In genomic region chr16:18234671-18235388, GRCm38 (mm10) we compare ENCODE assay signal across 8 mouse cellular contexts. TPM values are rescaled to one million over a fixed set of nuclear protein-coding genes. Genes with fewer than 3 reads are reported as not detected.
DNase-seq lines count a peak whose midpoint lies in the region; ATAC-seq and TF ChIP-seq lines count a peak whose summit lies in the region.

Gene Zdhhc8 (minus strand): TSS chr16:18235136.

- H3K27ac ChIP-seq in kidney, adult 2 months (ENCODE audit: insufficient read depth, low read depth, low read length), result peak within 1 kb of the TSS; percentile 79
- peak within 1 kb of the TSS; percentile 86 for H3K27ac ChIP-seq in limb, embryonic 13.5 days
- peak within 1 kb of the TSS; percentile 91 for H3K27ac ChIP-seq in midbrain, embryonic 12.5 days (replicated peaks)
- H3K27ac ChIP-seq in small intestine, adult 2 months (ENCODE audit: insufficient read depth, low read depth, low read length), result peak within 1 kb of the TSS; percentile 21; the same call in 1 of the 2 replicates

- DNase-seq in left cerebral cortex, adult 18-20 months (ENCODE audit: low spot score in 2 of 2), result peak; percentile 78 to 86
- no peak for DNase-seq in left cerebral cortex, adult 11 months (ENCODE audit: low spot score)
- peak; percentile 57 for DNase-seq in embryo, embryonic 11.5 days (ENCODE audit: low read depth, low spot score)
- DNase-seq in heart, adult 18-20 months, result peak in 1 of 2 experiments; percentile 86
- DNase-seq in kidney, adult 2 months, result peak; percentile 82

- 2% methylated on average over 77 of the region's 79 CpGs for WGBS in kidney, adult 2 months
- WGBS in limb, embryonic 13.5 days, result under 1% methylated on average over 69 of the region's 79 CpGs
- WGBS in midbrain, embryonic 12.5 days, result under 1% methylated on average over 54 of the region's 79 CpGs
- WGBS in small intestine, adult 2 months, result under 1% methylated on average over 78 of the region's 79 CpGs

- ATAC-seq in limb, embryonic 13.5 days (ENCODE audit: low FRiP score, low read depth), result peak; percentile 88
- peak; percentile 76 for ATAC-seq in midbrain, embryonic 12.5 days (ENCODE audit: low FRiP score, low read depth)

- no peak for TF ChIP-seq CTCF in kidney, adult 2 months (conservative IDR thresholded peaks at IDR 0.05; ENCODE audit: insufficient read depth, insufficient read length, low read depth, low read length)
- TF ChIP-seq CTCF in small intestine, adult 2 months (IDR thresholded peaks at IDR 0.05; ENCODE audit: extremely low read depth, insufficient read length, insufficient replicate concordance, low read depth, low read length), result no peak

- H3K4me1 ChIP-seq in kidney, adult 2 months (ENCODE audit: control insufficient read depth, insufficient read depth, low read length), result peaks cover 10% of the 10 kb centered on the region; the same call in 1 of the 2 replicates
- peaks cover 37% of the 10 kb centered on the region for H3K4me1 ChIP-seq in limb, embryonic 13.5 days
- H3K4me1 ChIP-seq in midbrain, embryonic 12.5 days, result peaks cover 31% of the 10 kb centered on the region
- H3K4me1 ChIP-seq in small intestine, adult 2 months (ENCODE audit: control insufficient read depth, insufficient read depth, insufficient read length, low read length), result no peaks in the 10 kb centered on the region

- H3K4me3 ChIP-seq in kidney, adult 2 months (ENCODE audit: insufficient read depth, low read depth, low read length), result peak within 1 kb of the TSS; percentile 77
- H3K4me3 ChIP-seq in limb, embryonic 13.5 days, result peak within 1 kb of the TSS; percentile 70
- H3K4me3 ChIP-seq in midbrain, embryonic 12.5 days, result peak within 1 kb of the TSS; percentile 79
- peak within 1 kb of the TSS; percentile 64 for H3K4me3 ChIP-seq in small intestine, adult 2 months (ENCODE audit: low read depth, low read length)

- H3K4me2 ChIP-seq in limb, embryonic 13.5 days (replicated peaks), result peak within 1 kb of the TSS; percentile 93
- peak within 1 kb of the TSS; percentile 68 for H3K4me2 ChIP-seq in midbrain, embryonic 12.5 days (replicated peaks)

- H3K9me3 ChIP-seq in limb, embryonic 13.5 days, result no peaks in the 10 kb centered on the region
- no peaks in the 10 kb centered on the region for H3K9me3 ChIP-seq in midbrain, embryonic 12.5 days

- no peaks in the 10 kb centered on the region for H3K27me3 ChIP-seq in kidney, adult 2 months (replicated peaks; ENCODE audit: control insufficient read depth, insufficient read depth, low read length)
- no peaks in the 10 kb centered on the region for H3K27me3 ChIP-seq in limb, embryonic 13.5 days
- H3K27me3 ChIP-seq in midbrain, embryonic 12.5 days, result no peaks in the 10 kb centered on the region
- H3K27me3 ChIP-seq in small intestine, adult 2 months (ENCODE audit: control insufficient read depth, insufficient read depth, low read length), result no peaks in the 10 kb centered on the region

- no peaks in the 10 kb centered on the region; the same call in 1 of the 2 replicates for H3K36me3 ChIP-seq in kidney, adult 2 months (ENCODE audit: control insufficient read depth, insufficient read depth, low read length)
- peaks cover 20% of the 10 kb centered on the region for H3K36me3 ChIP-seq in limb, embryonic 13.5 days
- peaks cover 19% of the 10 kb centered on the region for H3K36me3 ChIP-seq in midbrain, embryonic 12.5 days
- H3K36me3 ChIP-seq in small intestine, adult 2 months (ENCODE audit: control insufficient read depth, insufficient read depth, low read length), result peaks cover 5% of the 10 kb centered on the region; the same call in 1 of the 2 replicates

- peak within 1 kb of the TSS; percentile 86 for H3K9ac ChIP-seq in limb, embryonic 13.5 days
- H3K9ac ChIP-seq in midbrain, embryonic 12.5 days (replicated peaks), result peak within 1 kb of the TSS; percentile 89

- TF ChIP-seq POLR2A in kidney, adult 2 months (IDR thresholded peaks at IDR 0.05; ENCODE audit: low read depth, low read length), result no peak
- no peak for TF ChIP-seq POLR2A in small intestine, adult 2 months (IDR thresholded peaks at IDR 0.05; ENCODE audit: low read depth, low read length)

RNA-seq across cellular contexts. Expression of gene Zdhhc8, which starts in this region (rescaled TPM):
- total RNA-seq in left cerebral cortex, adult 18-20 months (2021), result 100 to 1,000 TPM; 106 to 124 TPM
- total RNA-seq in heart, adult 18-20 months (2021), result 10 to 100 TPM; 18.1 to 25.1 TPM
- polyA plus RNA-seq in kidney, adult 2 months (2012; rRNA removed), result 28.9 and 44.7 TPM in 2 replicates
- 18.7 and 21.2 TPM in 2 replicates for polyA plus RNA-seq in limb, embryonic 13.5 days (2015; fragmentation: Nextera tagmentation; extraction: Ambion mirVana)
- polyA plus RNA-seq in midbrain, embryonic 12.5 days (2016; fragmentation: Nextera tagmentation; extraction: Ambion mirVana), result 15.0 and 16.6 TPM in 2 replicates
- 21.3 and 27.8 TPM in 2 replicates for polyA plus RNA-seq in small intestine, adult 2 months (2012; rRNA removed)

Comparison
In these comparisons a context has a peak if more than half of its experiments do, and no peak if none do; other contexts are left out.
1. RNA of gene Zdhhc8 (total RNA-seq): 106 to 124 TPM in left cerebral cortex, adult 18-20 months; 18.1 to 25.1 TPM in heart, adult 18-20 months; every median in the first group is over 4 times any median in the second.
2. H3K27ac ChIP-seq: peak in every context shown above with its lines; median percentile 91 in midbrain, embryonic 12.5 days; 86 in limb, embryonic 13.5 days; 79 in kidney, adult 2 months; 21 in small intestine, adult 2 months.
3. Peak in every context shown above with its lines, with median percentiles within 50 percentile points of each other: H3K4me3 ChIP-seq.